Mouse (Mus musculus) neural tube, embryonic 11.5 days (tissue): Measurements from ENCODE around the gene Srsf5. TPM values are rescaled to one million over a fixed set of nuclear protein-coding genes. Genes with fewer than 3 reads are reported as not detected.

Experiments
- ATAC-seq: fragments of 200-750 bp; cut with Nextera tagmentation; 2 replicates; pipeline ENCODE4 v1.8.0; 2017; ENCODE audit warnings: moderate number of reproducible peaks, mild to moderate bottlenecking, moderate TSS enrichment, moderate library complexity; ENCODE audit not compliant: insufficient read depth, low FRiP score, low TSS enrichment
- DNase-seq: peaks from one replicate; pipeline ENCODE4 v3.0.0-alpha.2; 2015; ENCODE audit warnings: low spot score
- H3K27ac ChIP-seq: fragments of 300-500 bp; sonication (generic); 2 replicates; pipeline ENCODE4 v1.5.1; 2014; ENCODE audit warnings: low read depth, mild to moderate bottlenecking, low read length
- H3K27me3 ChIP-seq: fragments of 300-500 bp; sonication (generic); 2 replicates; pipeline ENCODE4 v1.6.1; 2014; ENCODE audit warnings: mild to moderate bottlenecking, low read length, mixed read lengths; ENCODE audit not compliant: control insufficient read depth, insufficient read depth
- H3K36me3 ChIP-seq: fragments of 300-500 bp; sonication (generic); 2 replicates; pipeline ENCODE4 v1.6.1; 2014; ENCODE audit warnings: mild to moderate bottlenecking, low read length, moderate library complexity, mixed read lengths; ENCODE audit not compliant: control insufficient read depth, insufficient read depth
- H3K4me1 ChIP-seq: fragments of 300-500 bp; sonication (generic); 2 replicates; pipeline ENCODE4 v1.6.1; 2014; ENCODE audit warnings: low read length, mixed read lengths; ENCODE audit not compliant: control insufficient read depth, insufficient read depth
- H3K4me2 ChIP-seq: fragments of 300-500 bp; sonication (generic); 2 replicates; pipeline ENCODE4 v1.6.1; 2014; ENCODE audit warnings: low read depth, mild to moderate bottlenecking, moderate library complexity
- H3K4me3 ChIP-seq: fragments of 300-500 bp; sonication (generic); 2 replicates; pipeline ENCODE4 v1.5.1; 2014; ENCODE audit warnings: low read depth, low read length
- H3K9ac ChIP-seq: fragments of 300-500 bp; sonication (generic); 2 replicates; pipeline ENCODE4 v1.6.1; 2014; ENCODE audit warnings: mild to moderate bottlenecking, low read length
- H3K9me3 ChIP-seq: fragments of 300-500 bp; sonication (generic); 2 replicates; pipeline ENCODE4 v1.6.1; 2016; ENCODE audit warnings: low read length; ENCODE audit not compliant: control insufficient read depth
- WGBS: fragments of 180-500 bp; shearing (Covaris S2); extraction: QIAGEN DNeasy Blood & Tissue Kit; methylation state at CpG from one replicate; pipeline ENCODE4 v1.1.7; 2014; 5-methylcytosine and 5-hydroxymethylcytosine counted together
- polyA plus RNA-seq: library from polyadenylated mRNA; unstranded; fragments of >200 nt; fragmentation: Nextera tagmentation; extraction: Ambion mirVana; gene quantifications from 2 replicates; pipeline ENCODE4 v1.2.1, GENCODE M21; 2014

Srsf5 gene
- polyA plus RNA-seq, 1 experiment from 2014 or later, result 413 TPM

DNA sequence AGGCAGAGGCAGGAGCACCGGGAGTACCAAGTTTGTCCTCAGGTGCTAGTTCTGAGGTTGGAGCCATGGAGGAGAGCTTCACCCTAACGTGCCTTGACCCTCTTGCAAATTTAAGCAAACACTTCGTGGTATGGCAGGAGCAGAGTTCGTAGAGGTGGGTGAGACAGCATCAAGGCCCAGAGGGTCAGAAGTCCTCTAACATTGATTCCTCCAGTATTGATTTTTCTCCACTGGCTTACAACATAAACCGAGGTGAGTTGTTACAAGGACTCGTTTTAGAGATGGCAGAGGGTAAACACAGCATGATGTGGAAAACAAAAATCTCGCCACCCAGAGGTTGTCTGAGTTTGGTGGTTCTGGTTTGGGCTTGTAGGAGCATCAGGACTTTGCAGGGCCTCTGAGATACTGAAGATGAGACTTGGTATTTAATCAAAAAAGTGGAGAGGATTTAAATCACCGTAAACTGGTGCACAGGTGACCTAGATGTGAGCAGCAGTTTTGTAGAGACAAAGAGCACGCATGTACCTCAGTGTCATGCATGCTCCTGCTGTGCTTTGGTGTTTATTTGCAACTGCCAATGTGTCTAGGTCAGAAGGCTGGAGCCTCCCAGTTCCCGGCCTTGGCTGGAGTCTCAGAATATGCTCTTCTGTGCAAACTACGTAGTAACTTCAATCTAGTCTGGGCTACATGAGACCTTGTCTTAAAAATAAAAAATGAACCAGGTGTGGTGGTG, 30.8 kb downstream of the Srsf5 start:
- H3K27me3 ChIP-seq, result no peaks in the 10 kb centered on the region
- H3K4me1 ChIP-seq, result no peaks in the 10 kb centered on the region
- H3K4me3 ChIP-seq, result no peak overlapping the region
- no peaks in the 10 kb centered on the region for H3K9me3 ChIP-seq
- H3K9ac ChIP-seq, result no peak overlapping the region
- no peak for DNase-seq
- no peak for ATAC-seq
- no peak overlapping the region for H3K27ac ChIP-seq
- H3K4me2 ChIP-seq, result no peak overlapping the region
- WGBS, result 90% methylated on average over 11 of the region's 11 CpGs
- no peaks in the 10 kb centered on the region for H3K36me3 ChIP-seq

DNA sequence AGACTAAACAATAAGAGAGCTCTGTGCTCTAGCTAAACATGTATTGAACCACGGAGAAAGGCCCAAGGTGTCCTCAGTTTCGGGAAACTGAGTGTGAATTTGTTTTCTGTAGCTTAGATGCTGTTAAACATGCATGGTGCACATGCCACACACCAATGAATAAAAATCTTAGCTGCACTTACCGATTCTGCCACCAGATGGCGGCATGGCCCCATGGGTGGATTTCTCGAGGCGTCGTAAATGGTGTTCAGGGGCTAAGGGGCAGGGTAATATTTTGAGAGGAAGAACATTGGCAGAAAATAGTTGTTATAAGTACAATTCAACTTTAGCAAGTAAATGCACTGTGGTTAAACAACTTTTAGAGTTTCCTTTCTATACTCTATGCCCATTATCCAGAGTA, 37.0 kb downstream of the Srsf5 start:
- H3K27me3 ChIP-seq, result no peaks in the 10 kb centered on the region
- DNase-seq, result peak; percentile 78
- H3K4me2 ChIP-seq, result no peak overlapping the region
- 2% methylated on average over 7 of the region's 7 CpGs for WGBS
- H3K9ac ChIP-seq, result no peak overlapping the region
- no peak for ATAC-seq
- H3K9me3 ChIP-seq, result no peaks in the 10 kb centered on the region
- no peaks in the 10 kb centered on the region for H3K36me3 ChIP-seq
- H3K4me1 ChIP-seq, result no peaks in the 10 kb centered on the region
- no peak overlapping the region for H3K27ac ChIP-seq
- H3K4me3 ChIP-seq, result no peak overlapping the region

DNA sequence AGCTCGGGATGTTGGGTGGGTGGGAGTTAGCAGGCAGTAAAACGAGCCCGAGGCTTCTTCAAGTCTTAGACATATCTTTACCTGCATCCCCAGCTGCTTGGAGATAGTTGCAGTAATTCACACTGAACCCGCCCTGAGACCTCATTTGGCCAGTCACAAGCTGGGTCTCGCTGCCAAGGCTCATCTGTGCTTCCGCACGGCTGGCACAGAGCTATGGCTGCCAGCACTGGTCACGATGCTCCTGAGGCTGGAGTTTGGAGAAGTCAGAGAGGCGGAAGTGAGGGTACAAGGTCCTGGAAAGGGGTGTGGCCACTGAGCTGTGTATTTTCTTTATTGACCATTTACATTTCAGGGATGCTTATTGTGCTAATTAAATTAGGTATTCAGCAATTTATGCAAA, 38.4 kb downstream of the Srsf5 start:
- Histone ChIP-seq H3K4me3 (no peak overlapping the region), H3K36me3 (no peaks in the 10 kb centered on the region), H3K9ac (no peak overlapping the region), H3K27me3 (no peaks in the 10 kb centered on the region), H3K27ac (no peak overlapping the region), H3K4me1 (no peaks in the 10 kb centered on the region), H3K4me2 (no peak overlapping the region), H3K9me3 (no peaks in the 10 kb centered on the region)
- 81% methylated on average over 9 of the region's 9 CpGs for WGBS
- no peak for DNase-seq
- no peak for ATAC-seq

DNA sequence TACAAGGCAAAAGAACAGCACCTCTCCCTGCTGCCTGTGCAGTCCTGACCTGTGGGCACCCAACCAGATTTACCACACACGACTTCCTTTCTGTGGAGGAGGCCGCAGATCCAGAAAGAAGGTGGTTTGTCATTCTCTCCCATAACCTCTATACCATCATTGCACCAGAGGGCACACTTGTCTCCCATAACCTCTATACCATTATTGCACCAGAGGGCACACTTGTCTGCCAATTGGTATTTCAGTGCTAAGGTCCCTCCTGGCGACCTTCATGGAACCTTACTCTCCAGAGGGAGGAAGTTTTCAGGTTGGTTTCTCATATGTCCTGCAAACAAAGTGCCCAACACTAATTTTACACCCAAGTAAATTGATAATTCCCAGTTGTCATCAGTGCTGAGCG, 41.3 kb downstream of the Srsf5 start:
- H3K4me3 ChIP-seq, result no peak overlapping the region
- no peak overlapping the region for H3K27ac ChIP-seq
- no peaks in the 10 kb centered on the region for H3K27me3 ChIP-seq
- no peaks in the 10 kb centered on the region for H3K9me3 ChIP-seq
- H3K4me2 ChIP-seq, result no peak overlapping the region
- DNase-seq, result no peak
- H3K36me3 ChIP-seq, result no peaks in the 10 kb centered on the region
- 85% methylated on average over 4 of the region's 4 CpGs for WGBS
- no peak for ATAC-seq
- H3K9ac ChIP-seq, result no peak overlapping the region
- 0 out of 2 replicates have a peak, but pooled peaks cover 4% of the 10 kb centered on the region for H3K4me1 ChIP-seq

DNA sequence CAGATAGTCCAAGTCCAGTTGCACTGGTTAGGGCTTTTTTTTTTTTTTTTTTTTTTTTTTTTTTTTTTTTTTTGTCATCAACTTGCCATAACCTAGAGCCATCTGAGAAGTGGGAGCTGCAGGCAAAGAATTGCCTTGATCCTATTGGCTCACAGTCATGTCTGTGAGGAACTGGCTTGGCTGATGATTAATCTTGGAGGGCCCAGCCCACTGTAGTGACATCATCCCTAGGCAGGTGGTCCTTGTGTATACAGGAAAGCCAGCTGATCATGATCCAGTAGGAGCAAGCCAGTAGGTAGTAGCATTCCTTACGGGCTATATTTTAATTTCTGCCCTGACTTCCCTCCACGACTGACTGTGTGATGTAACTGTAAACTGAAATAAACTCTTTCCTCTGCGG, 43.0 kb downstream of the Srsf5 start:
- no peak overlapping the region for H3K4me2 ChIP-seq
- 93% methylated on average over 3 of the region's 3 CpGs for WGBS
- no peak overlapping the region for H3K27ac ChIP-seq
- no peak overlapping the region for H3K4me3 ChIP-seq
- DNase-seq, result no peak
- H3K4me1 ChIP-seq, result 0 out of 2 replicates have a peak, but pooled peaks cover 4% of the 10 kb centered on the region
- H3K9ac ChIP-seq, result no peak overlapping the region
- H3K9me3 ChIP-seq, result no peaks in the 10 kb centered on the region
- H3K36me3 ChIP-seq, result no peaks in the 10 kb centered on the region
- no peaks in the 10 kb centered on the region for H3K27me3 ChIP-seq
- ATAC-seq, result no peak

DNA sequence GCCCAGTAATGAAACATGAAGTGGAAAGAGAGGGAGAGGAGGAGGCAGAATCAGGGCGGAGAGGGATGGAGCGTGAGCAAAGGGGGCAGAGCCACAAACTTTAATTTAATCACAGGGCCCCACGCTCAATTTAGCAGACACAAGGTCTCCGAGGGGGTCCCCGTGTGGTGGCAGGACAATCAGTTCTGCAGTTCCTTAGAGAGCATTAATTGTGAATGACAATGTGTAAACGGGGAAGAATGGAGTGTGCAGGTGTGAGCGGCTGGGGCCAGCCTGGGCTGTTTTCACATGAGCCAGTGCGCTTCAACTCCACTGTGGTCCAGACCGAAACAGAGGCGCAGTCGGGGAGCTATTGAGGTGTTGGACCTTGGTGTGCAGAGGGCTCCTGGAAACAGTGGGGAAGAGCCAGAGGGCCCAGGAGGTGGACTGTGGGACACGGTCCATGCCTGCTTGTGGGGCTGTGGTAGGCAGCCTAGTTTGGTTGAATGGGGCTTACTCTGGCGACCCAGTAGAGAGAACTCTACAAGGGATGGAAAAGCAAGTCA, 45.7 kb downstream of the Srsf5 start:
- H3K27ac ChIP-seq, result no peak overlapping the region
- no peaks in the 10 kb centered on the region for H3K27me3 ChIP-seq
- no peak overlapping the region for H3K9ac ChIP-seq
- no peaks in the 10 kb centered on the region for H3K9me3 ChIP-seq
- ATAC-seq (no peak), DNase-seq (no peak)
- no peak overlapping the region for H3K4me2 ChIP-seq
- 0 out of 2 replicates have a peak, but pooled peaks cover 4% of the 10 kb centered on the region for H3K4me1 ChIP-seq
- no peaks in the 10 kb centered on the region for H3K36me3 ChIP-seq
- H3K4me3 ChIP-seq, result no peak overlapping the region
- 57% methylated on average over 13 of the region's 13 CpGs for WGBS

DNA sequence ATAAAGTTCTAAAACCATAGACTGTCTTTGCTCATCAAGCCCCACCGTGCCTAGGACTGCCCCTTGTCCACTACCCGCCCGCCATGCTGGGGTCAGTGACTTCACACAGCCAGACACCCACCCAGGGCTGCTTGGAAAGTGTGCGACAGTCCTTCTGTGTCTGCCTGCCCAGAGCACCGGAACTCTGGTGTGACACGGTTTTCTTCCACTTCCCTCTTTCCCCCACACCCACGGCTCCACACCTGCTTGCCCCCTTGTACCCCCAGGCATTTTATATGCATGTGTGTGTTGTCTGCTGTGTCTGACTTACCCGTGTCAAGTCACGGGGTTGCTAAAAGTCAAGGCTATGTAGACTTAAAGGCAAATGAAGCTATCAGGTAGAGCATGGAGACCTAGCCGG, 46.5 kb downstream of the Srsf5 start:
- Histone ChIP-seq H3K4me3 (no peak overlapping the region), H3K27me3 (no peaks in the 10 kb centered on the region), H3K36me3 (no peaks in the 10 kb centered on the region), H3K4me1 (0 out of 2 replicates have a peak, but pooled peaks cover 4% of the 10 kb centered on the region), H3K9me3 (no peaks in the 10 kb centered on the region), H3K27ac (no peak overlapping the region), H3K9ac (no peak overlapping the region), H3K4me2 (no peak overlapping the region)
- ATAC-seq (no peak), DNase-seq (no peak)
- 89% methylated on average over 10 of the region's 10 CpGs for WGBS

DNA sequence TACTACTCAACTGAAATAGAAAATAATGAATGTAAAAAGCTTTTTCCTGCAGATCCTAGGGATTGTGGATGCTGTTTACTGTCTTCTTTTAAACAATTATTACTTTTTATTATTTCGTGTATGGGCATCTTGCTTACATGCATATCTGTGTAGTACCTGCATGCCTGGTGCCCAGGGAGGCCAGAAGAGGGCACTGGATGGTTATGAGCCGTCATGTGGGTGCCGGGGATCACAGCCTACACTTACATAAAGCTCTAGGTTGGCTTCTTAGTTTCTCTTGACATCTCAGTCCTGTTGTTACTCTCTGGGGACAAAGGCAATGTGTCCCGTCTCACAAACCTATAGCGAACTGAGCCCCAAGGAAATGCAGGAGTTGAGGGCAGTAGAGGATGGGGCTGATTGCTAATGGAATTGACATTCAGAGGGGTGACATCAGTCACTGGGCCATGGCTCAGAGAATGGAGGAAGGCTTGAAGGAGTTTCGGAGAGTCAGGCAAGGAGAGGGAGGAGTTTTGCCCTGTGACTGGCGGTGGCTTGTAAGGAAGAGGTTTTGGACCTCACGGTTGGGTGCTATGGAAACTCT, 47.3 kb downstream of the Srsf5 start:
- WGBS, result 79% methylated on average over 8 of the region's 8 CpGs

DNA sequence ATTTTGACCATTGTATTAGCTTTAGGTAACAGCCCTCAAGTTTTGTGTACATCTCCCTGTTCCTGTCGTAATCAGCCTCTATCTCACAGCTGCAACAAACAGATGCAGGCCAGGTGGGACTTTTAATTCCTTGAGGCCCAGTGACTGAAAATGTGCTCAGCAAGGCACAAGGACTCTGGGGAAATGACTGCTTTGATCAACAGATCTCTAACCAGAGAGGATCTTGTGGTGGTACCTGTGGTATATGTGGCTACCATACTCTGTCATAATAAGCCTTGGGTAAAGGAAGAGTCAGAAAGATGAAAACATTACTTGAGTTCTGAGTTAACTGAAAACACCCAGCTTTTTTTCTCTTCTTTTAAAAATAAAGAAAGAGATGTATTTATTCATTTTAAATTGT, 48.5 kb downstream of the Srsf5 start:
- Histone ChIP-seq H3K4me1 (peaks cover 8% of the 10 kb centered on the region; the same call in 1 of the 2 replicates), H3K36me3 (no peaks in the 10 kb centered on the region), H3K4me2 (no peak overlapping the region), H3K4me3 (no peak overlapping the region), H3K27me3 (0 out of 2 replicates have a peak, but pooled peaks cover 2% of the 10 kb centered on the region), H3K27ac (no peak overlapping the region), H3K9ac (no peak overlapping the region), H3K9me3 (no peaks in the 10 kb centered on the region)
- DNase-seq, result no peak
- 89% methylated on average over 1 of the region's 1 CpGs for WGBS
- no peak for ATAC-seq

More for the DNA sequence above, 47.3 kb downstream of the Srsf5 start:
- H3K36me3 ChIP-seq, result no peaks in the 10 kb centered on the region
- ATAC-seq (no peak), DNase-seq (no peak)
- no peaks in the 10 kb centered on the region for H3K9me3 ChIP-seq
- H3K27me3 ChIP-seq, result no peaks in the 10 kb centered on the region
- no peak overlapping the region for H3K4me3 ChIP-seq
- peaks cover 7% of the 10 kb centered on the region; the same call in 1 of the 2 replicates for H3K4me1 ChIP-seq
- H3K9ac ChIP-seq, result no peak overlapping the region
- H3K4me2 ChIP-seq, result no peak overlapping the region
- no peak overlapping the region for H3K27ac ChIP-seq
